13 mouse cellular contexts compared by ENCODE assay signal in the genomic region with DNA sequence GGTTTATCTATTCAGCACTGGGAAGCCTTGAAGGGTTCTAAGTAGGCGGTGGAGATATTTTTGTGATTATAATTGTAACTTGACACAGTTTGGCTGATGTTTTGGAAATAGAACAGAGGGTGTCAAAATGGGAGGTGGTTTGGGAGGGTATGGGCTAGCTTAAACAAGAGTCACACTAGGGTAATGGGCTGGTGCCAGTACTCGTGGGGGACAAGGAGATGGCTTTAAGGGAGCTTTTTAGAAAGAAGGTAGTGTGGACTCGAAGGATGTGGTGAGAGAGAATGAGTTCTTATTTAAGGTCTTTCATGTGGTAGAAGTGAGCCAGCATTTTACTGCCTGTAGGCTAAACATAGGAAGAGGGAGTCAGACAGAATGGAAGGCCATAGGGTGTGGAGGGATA.
"Had no signal": no experiment of that assay in that cellular context is flagged by ENCODE, and none has a peak within 500 bp of the region (broad histone marks: within the 10 kb centered on the region; RNA-seq: fewer than 3 reads in every experiment).

No protein-coding gene starts in this region.

- DNase-seq: kidney, adult 2 months; kidney, postnatal 25 days; layer of hippocampus, adult 9-11 months; liver, embryonic 13.5 days; lung, adult 2 months; lung, postnatal 14 days; retina, postnatal 1 day; right cerebral cortex, postnatal 14 days; thymus, adult 2 months; thymus, postnatal 14 days; thymus, postnatal 4 days had no signal

- ATAC-seq: intestine, embryonic 16.5 days; midbrain, embryonic 15.5 days had no signal
